ENCODE assay signal across 15 mouse cellular contexts in genomic region chr5:73833721-73834120, GRCm38 (mm10).
"Had no signal": no experiment of that assay in that cellular context is flagged by ENCODE, and none has a peak within 500 bp of the region (broad histone marks: within the 10 kb centered on the region; RNA-seq: fewer than 3 reads in every experiment).

No protein-coding gene starts in this region.

- H3K4me1 ChIP-seq: lung, embryonic 15.5 days; megakaryocyte, embryonic 14.5 days; midbrain, embryonic 13.5 days; midbrain, embryonic 15.5 days; neural tube, embryonic 12.5 days had no signal

- DNase-seq: lung, adult 2 months; lung, postnatal 14 days; lung, postnatal 36 days; right cerebral cortex, postnatal 14 days; thymus, adult 18-20 months; thymus, postnatal 14 days; thymus, postnatal 36 days had no signal

- ATAC-seq: lung, postnatal 0 days; midbrain, embryonic 13.5 days; midbrain, embryonic 15.5 days had no signal

- H3K9me3 ChIP-seq: lung, embryonic 15.5 days; megakaryocyte, embryonic 14.5 days; midbrain, embryonic 13.5 days; midbrain, embryonic 15.5 days; neural tube, embryonic 12.5 days had no signal

- H3K27ac ChIP-seq: lung, embryonic 15.5 days; macrophage; midbrain, embryonic 13.5 days; midbrain, embryonic 15.5 days; neural tube, embryonic 12.5 days had no signal

- H3K36me3 ChIP-seq: lung, embryonic 15.5 days; midbrain, embryonic 13.5 days; midbrain, embryonic 15.5 days; neural tube, embryonic 12.5 days had no signal

- H3K27me3 ChIP-seq: lung, embryonic 15.5 days; megakaryocyte, embryonic 14.5 days; midbrain, embryonic 13.5 days; midbrain, embryonic 15.5 days; neural tube, embryonic 12.5 days had no signal

- H3K4me3 ChIP-seq: lung, embryonic 15.5 days; megakaryocyte, embryonic 14.5 days; midbrain, embryonic 13.5 days; midbrain, embryonic 15.5 days; neural tube, embryonic 12.5 days had no signal

- H3K9ac ChIP-seq: lung, embryonic 15.5 days; midbrain, embryonic 13.5 days; midbrain, embryonic 15.5 days; neural tube, embryonic 12.5 days had no signal

- H3K4me2 ChIP-seq: lung, embryonic 15.5 days; midbrain, embryonic 11.5 days; midbrain, embryonic 13.5 days; midbrain, embryonic 15.5 days; neural tube, embryonic 12.5 days had no signal
